In genomic region chr4:129286683-129287471, GRCm38 (mm10) we compare ENCODE assay signal across 8 mouse cellular contexts. TPM values are rescaled to one million over a fixed set of nuclear protein-coding genes. Genes with fewer than 3 reads are reported as not detected.
A peak's percentile ranks its signal among the peaks of the same experiment; 100 is the strongest.
DNase-seq lines count a peak whose midpoint lies in the region; ATAC-seq and TF ChIP-seq lines count a peak whose summit lies in the region.

No protein-coding gene starts in this region.

- peaks cover 16% of the 10 kb centered on the region for H3K4me1 ChIP-seq in forebrain, embryonic 16.5 days (replicated peaks; ENCODE audit: control insufficient read depth, insufficient read depth, low read length)
- H3K4me1 ChIP-seq in hindbrain, postnatal 0 days (ENCODE audit: insufficient read depth, low read length) = peaks cover 3% of the 10 kb centered on the region; the same call in 1 of the 2 replicates
- peaks cover 9% of the 10 kb centered on the region; the same call in 1 of the 2 replicates for H3K4me1 ChIP-seq in midbrain, embryonic 14.5 days (ENCODE audit: control insufficient read depth, insufficient read depth, low read length)

- H3K4me3 ChIP-seq in forebrain, embryonic 16.5 days (replicated peaks; ENCODE audit: low read length) = peak overlapping the region; percentile 49
- peak overlapping the region; percentile 51 for H3K4me3 ChIP-seq in hindbrain, postnatal 0 days (ENCODE audit: low read length)
- peak overlapping the region; percentile 44 for H3K4me3 ChIP-seq in midbrain, embryonic 14.5 days (replicated peaks; ENCODE audit: low read depth, low read length)

- TF ChIP-seq CTCF in hindbrain, postnatal 0 days (IDR thresholded peaks at IDR 0.05; ENCODE audit: low read depth) = peak; percentile 57

- peak; percentile 29 for DNase-seq in adrenal gland, postnatal 14 days
- no peak for DNase-seq in adrenal gland, postnatal 4 days (ENCODE audit: low spot score in 2 of 2)
- peak; percentile 55 for DNase-seq in ES-CJ7 (ENCODE audit: low read depth, low spot score)
- peak; percentile 50 for DNase-seq in hindbrain, postnatal 0 days (ENCODE audit: low spot score)
- peak; percentile 57 for DNase-seq in midbrain, embryonic 14.5 days
- DNase-seq in c-Kit-positive CD71-positive TER-119-positive erythroid progenitor cells, embryonic 14.5 days (ENCODE audit: low spot score) = no peak
- DNase-seq in layer of hippocampus, postnatal 25 days (ENCODE audit: extremely low spot score in 1 of 2, low spot score in 1 of 2) = no peak

- H3K9ac ChIP-seq in forebrain, embryonic 16.5 days (replicated peaks; ENCODE audit: low read depth, low read length) = peak overlapping the region; percentile 57
- peak overlapping the region; percentile 56 for H3K9ac ChIP-seq in hindbrain, postnatal 0 days (replicated peaks; ENCODE audit: low read length)
- peak overlapping the region; percentile 56 for H3K9ac ChIP-seq in midbrain, embryonic 14.5 days (replicated peaks; ENCODE audit: low read length)

- H3K4me2 ChIP-seq in forebrain, embryonic 16.5 days (ENCODE audit: low read length) = peak overlapping the region; percentile 89
- H3K4me2 ChIP-seq in hindbrain, postnatal 0 days (ENCODE audit: low read depth, low read length) = peak overlapping the region; percentile 91
- H3K4me2 ChIP-seq in midbrain, embryonic 14.5 days (ENCODE audit: low read length) = peak overlapping the region; percentile 90

- peaks cover 4% of the 10 kb centered on the region; the same call in 1 of the 2 replicates for H3K27me3 ChIP-seq in forebrain, embryonic 16.5 days (replicated peaks; ENCODE audit: control insufficient read depth, insufficient read depth, low read length)
- H3K27me3 ChIP-seq in hindbrain, postnatal 0 days (ENCODE audit: insufficient read depth, low read length) = no peaks in the 10 kb centered on the region
- H3K27me3 ChIP-seq in midbrain, embryonic 14.5 days (ENCODE audit: control insufficient read depth, insufficient read depth, low read length) = peaks cover 13% of the 10 kb centered on the region

- under 1% methylated on average over 28 of the region's 28 CpGs for WGBS in forebrain, embryonic 16.5 days
- 3% methylated on average over 27 of the region's 28 CpGs for WGBS in hindbrain, postnatal 0 days
- 2% methylated on average over 28 of the region's 28 CpGs for WGBS in midbrain, embryonic 14.5 days

- H3K9me3 ChIP-seq in forebrain, embryonic 16.5 days (ENCODE audit: control insufficient read depth, low read length) = no peaks in the 10 kb centered on the region
- H3K9me3 ChIP-seq in hindbrain, postnatal 0 days (ENCODE audit: low read length) = no peaks in the 10 kb centered on the region
- H3K9me3 ChIP-seq in midbrain, embryonic 14.5 days (ENCODE audit: control insufficient read depth, low read length) = no peaks in the 10 kb centered on the region

- H3K36me3 ChIP-seq in forebrain, embryonic 16.5 days (ENCODE audit: control insufficient read depth, insufficient read depth) = no peaks in the 10 kb centered on the region
- H3K36me3 ChIP-seq in hindbrain, postnatal 0 days (ENCODE audit: insufficient read depth, low read length) = no peaks in the 10 kb centered on the region
- no peaks in the 10 kb centered on the region for H3K36me3 ChIP-seq in midbrain, embryonic 14.5 days (ENCODE audit: control insufficient read depth, insufficient read depth, low read length)

- no peak overlapping the region for H3K27ac ChIP-seq in forebrain, embryonic 16.5 days (ENCODE audit: low read length)
- H3K27ac ChIP-seq in hindbrain, postnatal 0 days = no peak overlapping the region
- H3K27ac ChIP-seq in midbrain, embryonic 14.5 days (replicated peaks; ENCODE audit: low read depth, low read length) = no peak overlapping the region

- ATAC-seq in forebrain, embryonic 16.5 days = no peak; the same call in 1 of the 2 replicates
- ATAC-seq in hindbrain, postnatal 0 days = peak; percentile 62
- no peak for ATAC-seq in midbrain, embryonic 14.5 days (ENCODE audit: low FRiP score, low TSS enrichment)

RNA-seq across cellular contexts. Expression of gene Sync, which starts 0.5 kb away (rescaled TPM):
- total RNA-seq in adrenal gland, postnatal 14 days (2021) = 1.7 and 2.5 TPM in 2 replicates
- total RNA-seq in adrenal gland, postnatal 4 days (2021) = 1 to 10 TPM; 3.8 to 4.4 TPM
- 0.31 and 0.38 TPM in 2 replicates for polyA plus RNA-seq in forebrain, embryonic 16.5 days (2015; fragmentation: Nextera tagmentation; extraction: Ambion mirVana)
- total RNA-seq in hindbrain, postnatal 0 days (2014; rRNA removed) = 1.9 and 3.3 TPM in 2 replicates
- 1.9 and 2.0 TPM in 2 replicates for polyA plus RNA-seq in hindbrain, postnatal 0 days (2015; fragmentation: Nextera tagmentation; extraction: Ambion mirVana)
- 0.34 and 0.54 TPM in 2 replicates for polyA plus RNA-seq in midbrain, embryonic 14.5 days (2014; fragmentation: Nextera tagmentation; extraction: Ambion mirVana)
- total RNA-seq in layer of hippocampus, postnatal 25 days (2021) = 1 to 10 TPM in 1 of 2 experiments, under 1 TPM in 1; 0.79 to 1.3 TPM

RNA-seq across cellular contexts. Expression of gene C77080, which starts 25.7 kb away (rescaled TPM):
- total RNA-seq in adrenal gland, postnatal 14 days (2021) = 14.5 and 16.5 TPM in 2 replicates
- total RNA-seq in adrenal gland, postnatal 4 days (2021) = 10 to 100 TPM; 15.7 to 21.0 TPM
- polyA plus RNA-seq in forebrain, embryonic 16.5 days (2015; fragmentation: Nextera tagmentation; extraction: Ambion mirVana) = 3.8 and 4.7 TPM in 2 replicates
- total RNA-seq in hindbrain, postnatal 0 days (2014; rRNA removed) = 23.1 and 29.0 TPM in 2 replicates
- polyA plus RNA-seq in hindbrain, postnatal 0 days (2015; fragmentation: Nextera tagmentation; extraction: Ambion mirVana) = 4.9 and 5.3 TPM in 2 replicates
- polyA plus RNA-seq in midbrain, embryonic 14.5 days (2014; fragmentation: Nextera tagmentation; extraction: Ambion mirVana) = 7.0 and 8.4 TPM in 2 replicates
- total RNA-seq in layer of hippocampus, postnatal 25 days (2021) = 1 to 10 TPM; 7.5 to 7.7 TPM

RNA-seq across cellular contexts. Expression of gene Rbbp4, which starts 48.3 kb away (rescaled TPM):
- 122 and 139 TPM in 2 replicates for total RNA-seq in adrenal gland, postnatal 14 days (2021)
- total RNA-seq in adrenal gland, postnatal 4 days (2021) = 100 to 1,000 TPM; 188 to 206 TPM
- 388 and 437 TPM in 2 replicates for polyA plus RNA-seq in forebrain, embryonic 16.5 days (2015; fragmentation: Nextera tagmentation; extraction: Ambion mirVana)
- 71.3 and 83.2 TPM in 2 replicates for total RNA-seq in hindbrain, postnatal 0 days (2014; rRNA removed)
- polyA plus RNA-seq in hindbrain, postnatal 0 days (2015; fragmentation: Nextera tagmentation; extraction: Ambion mirVana) = 234 and 236 TPM in 2 replicates
- 280 and 349 TPM in 2 replicates for polyA plus RNA-seq in midbrain, embryonic 14.5 days (2014; fragmentation: Nextera tagmentation; extraction: Ambion mirVana)
- 100 to 1,000 TPM; 111 to 133 TPM for total RNA-seq in layer of hippocampus, postnatal 25 days (2021)

RNA-seq across cellular contexts. Expression of gene Zbtb8os, which starts 48.6 kb away (rescaled TPM):
- 42.2 and 46.4 TPM in 2 replicates for total RNA-seq in adrenal gland, postnatal 14 days (2021)
- total RNA-seq in adrenal gland, postnatal 4 days (2021) = 10 to 100 TPM; 51.1 to 52.2 TPM
- 25.8 and 26.0 TPM in 2 replicates for polyA plus RNA-seq in forebrain, embryonic 16.5 days (2015; fragmentation: Nextera tagmentation; extraction: Ambion mirVana)
- total RNA-seq in hindbrain, postnatal 0 days (2014; rRNA removed) = 4.3 and 5.7 TPM in 2 replicates
- polyA plus RNA-seq in hindbrain, postnatal 0 days (2015; fragmentation: Nextera tagmentation; extraction: Ambion mirVana) = 23.5 and 27.4 TPM in 2 replicates
- polyA plus RNA-seq in midbrain, embryonic 14.5 days (2014; fragmentation: Nextera tagmentation; extraction: Ambion mirVana) = 22.9 and 26.3 TPM in 2 replicates
- 10 to 100 TPM; 30.5 to 33.9 TPM for total RNA-seq in layer of hippocampus, postnatal 25 days (2021)

Comparison
In these comparisons a context has a peak if more than half of its experiments do, and no peak if none do; other contexts are left out.
1. DNase-seq: peak in adrenal gland, postnatal 14 days (single experiment), ES-CJ7 (single experiment), hindbrain, postnatal 0 days (single experiment) and midbrain, embryonic 14.5 days (single experiment); none in adrenal gland, postnatal 4 days (0 of 2), c-Kit-positive CD71-positive TER-119-positive erythroid progenitor cells, embryonic 14.5 days (single experiment) and layer of hippocampus, postnatal 25 days (0 of 2).
2. Peak in every context shown above with its lines, with median percentiles within 50 percentile points of each other: H3K4me2 ChIP-seq, H3K4me3 ChIP-seq and H3K9ac ChIP-seq.